Mouse (Mus musculus) fat pad, adult 2 months (tissue): ENCODE data around the gene Lsm14b.

Source experiments
- DNase-seq: peaks from one replicate; pipeline ENCODE4 v3.0.0-alpha.2; 2011; ENCODE audit warnings: low read depth, low spot score; ENCODE audit errors: extremely low read depth

Gene Lsm14b

DNA sequence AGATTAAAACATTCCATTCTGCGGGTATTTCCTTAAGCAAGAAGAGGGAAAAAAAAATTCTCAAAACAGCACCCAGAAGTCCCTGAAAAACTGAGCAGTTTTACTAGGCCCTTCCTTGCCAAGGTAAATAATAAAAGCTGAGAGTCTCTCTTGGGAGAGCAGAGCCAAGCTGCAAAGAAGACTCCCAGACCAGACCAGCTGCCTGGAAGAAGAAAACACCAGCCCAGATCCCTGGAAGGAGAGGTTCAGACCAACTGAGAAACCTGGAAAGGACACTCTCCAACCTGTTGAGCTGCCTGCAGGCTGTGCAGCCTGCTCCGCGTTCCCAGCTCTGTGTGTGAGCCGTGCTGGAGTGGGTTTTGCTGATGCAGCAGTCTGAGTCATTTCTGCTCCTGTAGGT, 7.2 kb upstream of the Lsm14b start:
- DNase-seq: no peak

GRCm38 (mm10) chr2:180018573-180018972, 6.2 kb upstream of the Lsm14b start:
- DNase-seq: no peak

DNA sequence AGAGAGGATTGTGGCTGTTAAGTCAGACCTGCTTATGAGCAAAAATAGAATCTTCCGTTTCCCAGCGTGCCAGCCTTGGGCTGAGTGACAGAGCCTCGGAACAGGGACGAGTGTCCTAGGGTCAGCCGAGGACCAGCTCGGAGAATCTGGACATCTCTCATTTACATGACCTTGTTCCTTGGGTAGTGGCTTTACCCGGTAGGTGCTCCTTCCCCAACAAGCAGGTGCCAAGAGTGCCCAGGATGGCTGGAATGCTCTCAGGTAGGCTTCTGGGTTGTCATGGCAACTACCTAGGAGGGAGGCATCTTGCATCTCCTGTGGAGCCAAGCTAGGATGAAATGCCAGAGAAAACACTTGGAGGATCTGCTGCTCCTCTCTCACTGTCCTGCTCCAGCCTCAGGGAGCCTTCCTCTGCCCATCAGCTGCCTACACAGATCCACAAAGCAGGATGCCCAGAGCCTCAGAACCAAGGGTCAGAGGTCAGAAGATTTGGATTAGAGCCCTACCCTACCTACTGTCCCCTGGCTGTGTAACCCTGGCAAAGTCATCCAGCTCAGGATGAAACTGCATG, 4.6 kb upstream of the Lsm14b start:
- DNase-seq: no peak

DNA sequence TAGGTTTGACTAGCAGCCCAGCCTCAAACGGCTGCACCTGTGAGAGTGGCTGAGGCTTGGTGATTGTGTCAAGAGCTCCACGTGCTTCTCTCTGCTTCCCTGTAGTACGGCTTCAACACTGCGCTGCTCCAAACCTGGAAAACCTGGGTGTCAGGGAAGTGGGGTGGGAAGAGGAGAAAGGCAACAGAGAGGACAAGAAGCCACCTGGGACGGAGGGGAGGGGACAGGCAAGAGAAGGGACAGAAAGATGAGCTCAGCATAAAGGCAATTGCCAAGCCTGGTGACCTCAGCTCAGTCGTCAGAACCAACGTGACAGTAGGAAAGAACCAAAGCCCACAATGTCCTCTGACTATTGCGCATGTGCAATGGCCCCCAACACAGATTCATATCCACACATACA, 3.9 kb upstream of the Lsm14b start:
- no peak for DNase-seq

DNA sequence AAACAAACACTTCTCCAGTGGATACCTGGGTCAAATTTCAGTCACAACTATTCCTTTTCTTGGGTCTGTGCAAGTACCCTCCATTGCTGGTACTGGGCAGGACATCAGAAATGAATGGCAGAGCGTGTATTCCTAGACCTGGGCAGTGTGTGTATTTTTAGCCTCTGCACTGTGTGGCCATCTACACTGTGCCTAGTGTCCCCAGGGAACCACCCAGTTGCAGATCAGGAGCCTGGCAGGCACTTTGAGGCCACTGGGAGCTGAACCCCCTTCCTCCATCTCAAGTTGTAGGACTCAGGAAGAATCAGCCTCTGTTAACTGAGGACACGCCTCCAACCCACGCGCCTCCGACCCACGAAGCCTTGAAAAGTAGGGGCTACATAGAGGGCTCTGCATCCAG, 2.0 kb upstream of the Lsm14b start:
- no peak for DNase-seq

DNA sequence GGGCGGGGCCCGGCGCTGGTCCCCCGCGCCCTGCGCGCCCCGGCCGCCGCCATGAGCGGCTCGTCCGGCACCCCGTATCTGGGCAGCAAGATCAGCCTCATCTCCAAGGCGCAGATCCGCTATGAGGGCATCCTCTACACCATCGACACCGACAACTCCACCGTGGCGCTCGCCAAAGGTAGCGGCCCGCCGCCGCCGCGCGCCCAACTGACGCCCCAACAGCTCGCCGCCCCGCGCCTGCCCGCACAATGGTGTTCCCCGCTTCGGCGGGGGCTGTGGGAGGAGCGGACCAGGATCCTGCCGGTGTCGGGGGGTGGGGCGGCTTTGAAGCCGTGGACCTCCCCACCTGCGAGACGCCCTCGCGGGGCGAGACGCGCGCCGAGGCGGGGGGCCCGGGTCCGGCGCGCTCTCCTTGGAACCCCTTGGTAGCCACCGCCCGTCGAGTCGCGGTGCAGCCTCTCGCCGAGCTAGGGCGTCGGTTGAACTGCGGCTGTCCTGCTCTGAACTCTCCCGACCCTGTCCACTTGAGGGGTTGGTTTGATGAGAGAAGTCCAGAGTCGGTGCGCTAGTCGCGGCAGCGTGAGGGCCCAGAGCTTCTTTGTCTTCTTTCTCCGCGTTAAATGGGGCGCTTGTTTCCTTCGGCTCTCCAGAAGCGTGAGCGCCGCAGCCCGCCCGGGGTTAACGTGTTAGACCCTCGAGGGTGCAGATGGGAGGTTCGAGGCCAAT, 511 bp downstream of the Lsm14b start:
- no peak for DNase-seq

DNA sequence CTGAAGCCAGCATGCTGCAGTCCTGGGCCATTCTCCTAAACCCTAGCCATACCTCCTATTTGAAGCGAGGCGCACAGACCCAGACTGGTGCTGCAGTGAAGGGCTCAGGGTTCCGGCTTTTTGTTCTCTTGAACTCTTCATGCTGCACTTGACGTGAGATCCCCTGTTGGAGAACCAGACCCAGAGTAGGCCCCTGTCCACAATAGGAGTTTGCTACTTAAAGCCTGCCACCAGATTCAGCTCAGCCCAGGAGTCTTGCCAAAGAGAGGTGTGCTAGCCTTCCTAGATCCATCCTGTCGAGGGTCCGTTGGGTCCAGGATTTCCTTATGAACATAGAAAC, 1.0 kb downstream of the Lsm14b start:
- DNase-seq: no peak

- no peak for DNase-seq
Observed at GRCm38 (mm10) chr2:180027768-180028167, 3.0 kb downstream of the Lsm14b start.

GRCm38 (mm10) chr2:180031270-180031669, 6.5 kb downstream of the Lsm14b start:
- no peak for DNase-seq

GRCm38 (mm10) chr2:180032925-180033324, 8.1 kb downstream of the Lsm14b start:
- no peak for DNase-seq

DNA sequence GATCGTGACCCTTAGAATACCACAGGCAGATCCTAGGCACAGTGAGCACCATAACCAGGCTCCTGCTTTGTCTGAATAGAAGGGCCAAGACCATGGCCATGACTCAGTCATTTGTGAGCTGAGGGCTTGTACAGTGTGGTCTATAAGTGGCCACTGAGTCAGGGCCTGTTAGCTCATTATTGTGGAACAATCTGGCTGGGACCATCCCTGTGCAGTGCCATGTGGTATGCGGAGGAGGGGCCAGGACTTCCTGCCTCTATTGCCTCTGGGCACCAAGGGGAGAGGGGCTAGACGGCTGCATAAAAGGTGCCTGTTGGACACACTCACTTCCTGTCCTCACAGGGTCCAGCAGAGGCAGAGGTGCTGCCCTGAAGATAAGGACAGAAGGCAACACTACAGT, 9.2 kb downstream of the Lsm14b start:
- no peak for DNase-seq

GRCm38 (mm10) chr2:180034753-180035152, 10.0 kb downstream of the Lsm14b start:
- DNase-seq: no peak

DNA sequence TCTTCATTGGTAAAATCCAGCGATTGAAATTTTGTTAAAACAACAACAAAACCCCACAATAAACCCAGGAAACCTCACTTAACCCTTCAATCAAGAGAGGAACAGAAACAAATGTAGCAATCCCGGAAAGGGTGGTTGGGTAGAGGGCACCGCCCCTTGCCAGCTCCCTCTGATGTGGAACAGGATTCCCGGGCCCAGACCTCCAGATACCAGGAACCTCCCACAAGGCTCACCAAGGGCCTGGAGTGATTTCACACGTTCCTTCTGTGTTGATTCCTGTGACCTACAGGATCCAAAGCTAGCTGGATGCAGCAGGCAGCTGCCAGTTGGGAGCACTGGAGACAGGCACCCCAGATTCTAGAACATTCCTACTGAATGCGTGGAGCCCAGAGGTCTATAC, 15.6 kb downstream of the Lsm14b start:
- DNase-seq: no peak

DNA sequence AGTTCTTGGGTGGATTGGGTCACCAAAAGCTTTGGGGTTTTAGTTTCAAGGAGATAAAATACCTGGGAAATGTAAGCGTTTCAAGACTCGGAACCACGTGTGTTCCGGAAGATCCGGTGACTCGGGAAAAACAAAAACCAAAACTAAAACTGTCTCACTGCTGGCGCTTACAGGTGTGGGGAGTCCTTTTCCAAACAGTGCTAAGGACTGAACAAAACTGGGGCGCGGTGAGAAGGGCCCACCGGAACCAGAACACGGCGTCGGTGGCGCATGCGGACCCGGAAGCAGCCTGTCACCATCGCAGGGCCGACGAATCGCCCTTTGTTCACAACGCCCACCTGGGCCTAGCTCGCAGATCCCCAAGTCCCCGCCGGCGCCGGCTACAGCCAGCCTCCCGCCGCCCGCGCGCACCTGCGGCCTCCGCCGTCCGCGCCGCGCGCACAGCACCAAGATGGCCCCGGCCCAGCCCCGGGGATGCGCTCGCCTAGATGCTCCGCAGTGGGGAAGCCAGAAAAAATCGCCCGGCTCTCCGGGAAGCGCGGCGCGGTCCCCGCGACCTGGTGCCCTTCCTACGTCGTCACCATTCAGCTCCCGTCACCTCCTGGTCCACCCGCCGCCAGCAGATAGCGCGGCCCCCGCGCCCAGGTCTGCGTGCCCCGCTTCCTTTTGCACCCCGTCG, 16.9 kb downstream of the Lsm14b start:
- no peak for DNase-seq

- no peak for DNase-seq
Observed at GRCm38 (mm10) chr2:180042256-180042857, 17.6 kb downstream of the Lsm14b start, which contains the start of the genes Psma7 and Ss18l1. TSS of gene Psma7 (minus strand) at chr2:180042433. TSS of gene Ss18l1 (plus strand) at chr2:180042509.

DNA sequence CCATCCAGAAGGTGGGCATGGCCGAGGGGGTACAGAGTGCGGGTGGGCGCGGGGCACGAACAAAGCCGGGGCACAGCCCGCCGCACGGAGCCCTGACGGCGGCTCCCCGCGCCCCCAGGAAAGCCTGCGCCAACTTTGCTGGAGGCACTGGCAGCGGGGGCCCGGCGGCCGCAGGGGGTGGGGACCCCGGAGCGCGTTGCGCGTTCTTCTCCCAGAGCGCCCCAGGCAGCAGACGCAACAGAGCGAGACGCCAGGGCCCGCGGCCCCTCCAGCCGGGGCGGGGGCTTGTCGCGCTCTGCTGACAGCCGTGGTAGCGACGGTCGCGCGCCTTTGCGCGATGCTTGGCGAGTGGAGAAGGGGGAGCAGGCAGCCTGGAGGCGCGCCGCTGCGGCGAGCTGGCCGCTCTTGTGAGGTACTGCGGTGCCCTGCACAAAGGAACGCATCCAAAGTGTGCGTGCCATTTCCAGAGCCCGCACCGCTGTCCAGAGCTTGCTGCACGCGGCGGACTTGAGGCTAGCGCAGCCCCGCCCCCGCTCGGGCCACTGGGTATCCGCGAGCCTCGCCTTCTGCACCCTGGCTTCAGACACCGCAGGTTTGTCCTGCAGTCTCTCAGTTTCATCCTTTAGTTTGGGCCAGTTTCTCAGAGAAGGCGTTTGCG, 18.2 kb downstream of the Lsm14b start:
- DNase-seq: no peak

GRCm38 (mm10) chr2:180045283-180045682, 20.5 kb downstream of the Lsm14b start:
- no peak for DNase-seq

DNA sequence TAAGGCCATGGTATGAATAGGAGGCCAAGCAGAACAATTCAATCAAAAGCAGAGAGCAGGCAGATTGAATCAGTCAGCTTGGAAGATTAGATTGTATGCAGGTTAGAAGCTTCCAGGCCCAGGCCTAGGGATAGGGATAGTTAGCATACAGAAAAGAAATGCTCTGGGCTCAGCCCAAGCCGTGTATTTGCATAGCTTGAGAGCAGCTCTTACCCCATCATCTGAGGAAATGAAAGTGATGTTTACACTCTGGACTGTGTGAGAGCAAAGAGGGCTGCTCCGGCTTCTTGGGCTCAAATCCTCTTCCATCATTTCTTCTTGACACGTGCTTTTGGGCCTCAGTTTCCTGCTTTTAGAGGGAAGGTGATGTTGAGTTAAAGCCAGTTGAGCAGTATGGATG, 22.8 kb downstream of the Lsm14b start:
- no peak for DNase-seq

DNA sequence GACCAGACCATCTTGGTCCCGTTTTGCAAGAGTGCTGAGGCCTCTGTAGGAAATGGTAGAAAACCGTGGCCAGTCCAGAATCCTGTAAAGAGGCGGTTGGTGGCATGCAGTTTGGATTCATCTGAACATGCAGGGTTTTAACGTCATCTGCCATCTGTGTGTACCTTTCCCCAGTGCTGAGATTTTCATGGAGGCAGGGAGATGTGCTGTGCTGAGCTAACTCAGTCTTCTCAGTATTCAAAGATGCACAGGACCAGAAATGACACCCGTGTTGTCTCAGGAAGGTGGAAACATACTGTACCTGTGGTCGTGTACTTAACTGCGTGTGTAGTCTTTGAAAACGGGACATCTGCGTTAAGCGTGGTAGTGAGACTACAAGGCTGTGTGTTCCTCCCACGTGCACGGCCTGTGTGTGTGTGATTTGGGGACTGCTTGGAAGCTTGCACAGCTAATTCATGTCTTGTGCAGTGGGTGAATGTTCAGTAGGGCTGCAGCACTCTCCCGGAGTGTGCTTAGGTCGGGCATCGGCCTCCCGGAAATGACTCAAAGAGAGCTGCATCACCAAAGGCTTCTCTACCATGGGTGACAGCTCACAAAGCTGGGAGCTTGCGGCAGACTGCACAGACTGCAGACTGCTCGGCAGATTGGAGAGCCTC, 23.3 kb downstream of the Lsm14b start:
- DNase-seq: no peak

- no peak for DNase-seq
Observed at GRCm38 (mm10) chr2:180050986-180051385, 26.2 kb downstream of the Lsm14b start.
